In genomic region chr1:134520001-134520721, GRCm38 (mm10) we compare ENCODE assay signal across 22 mouse cellular contexts. TPM values are rescaled to one million over a fixed set of nuclear protein-coding genes. Genes with fewer than 3 reads are reported as not detected.
DNase-seq lines count a peak whose midpoint lies in the region; ATAC-seq and TF ChIP-seq lines count a peak whose summit lies in the region.
"Had no signal": no experiment of that assay in that cellular context is flagged by ENCODE, and none has a peak within 500 bp of the region (broad histone marks: within the 10 kb centered on the region; RNA-seq: fewer than 3 reads in every experiment).

No protein-coding gene starts in this region.

- 31% methylated on average over 8 of the region's 8 CpGs for WGBS in liver, adult 2 months
- 25% methylated on average over 8 of the region's 8 CpGs for WGBS in liver, embryonic 14.5 days (ENCODE audit: insufficient replicate concordance)
- WGBS in small intestine, adult 2 months: 48% methylated on average over 8 of the region's 8 CpGs

- peak; percentile 54 for DNase-seq in MEL (ENCODE audit: low read depth, low spot score)
- DNase-seq in liver, adult 2 months (ENCODE audit: extremely low read depth, low read depth, low spot score): peak; percentile 92
- DNase-seq in liver, embryonic 14.5 days (ENCODE audit: low read depth in 3 of 3, low spot score in 3 of 3): no peak
- no peak for DNase-seq in gastrocnemius, postnatal 4 days (ENCODE audit: low spot score in 2 of 2)
- no peak for DNase-seq in urinary bladder, adult 18-20 months (ENCODE audit: low spot score in 2 of 2)
- DNase-seq in spleen, postnatal 36 days (ENCODE audit: low spot score in 2 of 2): no peak
- DNase-seq: adrenal gland, adult 8-10 months; adrenal gland, postnatal 36 days; cerebellum, adult 2 months; cerebellum, postnatal 10 days; gastrocnemius, postnatal 10 days; heart, adult 2 months had no signal

- no peak for TF ChIP-seq RAD21 in MEL (IDR thresholded peaks at IDR 0.05; ENCODE audit: low read depth, low read length)

- H3K4me1 ChIP-seq in MEL (ENCODE audit: control insufficient read depth in 1 of 2, insufficient read depth in 2 of 2, low read length in 2 of 2): peaks cover 23 to 28% of the 10 kb centered on the region in 2 experiments
- peaks cover 11% of the 10 kb centered on the region for H3K4me1 ChIP-seq in liver, adult 2 months (ENCODE audit: control insufficient read depth, insufficient read depth, low read length)
- peaks cover 19 to 26% of the 10 kb centered on the region in 2 experiments for H3K4me1 ChIP-seq in liver, embryonic 14.5 days (replicated peaks; ENCODE audit: control insufficient read depth in 2 of 2, insufficient read depth in 2 of 2, low read length in 1 of 2)
- H3K4me1 ChIP-seq in small intestine, adult 2 months (ENCODE audit: control insufficient read depth, insufficient read depth, insufficient read length, low read length): peaks cover 27% of the 10 kb centered on the region; the same call in 1 of the 2 replicates

- peak overlapping the region; percentile 42 to 48; a peak in 3 of 4 replicates for H3K4me3 ChIP-seq in MEL (ENCODE audit: control insufficient read depth in 1 of 2, insufficient read depth in 1 of 2, low read depth in 2 of 2, low read length in 2 of 2)
- H3K4me3 ChIP-seq in liver, adult 2 months (ENCODE audit: insufficient read depth, low read depth, low read length): no peak overlapping the region
- H3K4me3 ChIP-seq in liver, embryonic 14.5 days (ENCODE audit: insufficient read depth in 1 of 2, low read depth in 2 of 2, low read length in 2 of 2): no peak overlapping the region
- no peak overlapping the region for H3K4me3 ChIP-seq in small intestine, adult 2 months (ENCODE audit: low read depth, low read length)
- H3K4me3 ChIP-seq: embryonic facial prominence, embryonic 10.5 days; heart, adult 2 months; heart, embryonic 15.5 days; hindbrain, embryonic 10.5 days had no signal

- no peaks in the 10 kb centered on the region for H3K27me3 ChIP-seq in MEL (ENCODE audit: control insufficient read depth in 1 of 2, insufficient read depth in 2 of 2, low read length in 2 of 2)
- no peaks in the 10 kb centered on the region for H3K27me3 ChIP-seq in liver, adult 2 months (ENCODE audit: control insufficient read depth, insufficient read depth, low read length)
- no peaks in the 10 kb centered on the region for H3K27me3 ChIP-seq in liver, embryonic 14.5 days (ENCODE audit: control insufficient read depth, insufficient read depth, low read length)
- H3K27me3 ChIP-seq in small intestine, adult 2 months (ENCODE audit: control insufficient read depth, insufficient read depth, low read length): no peaks in the 10 kb centered on the region
- H3K27me3 ChIP-seq: heart, embryonic 15.5 days had no signal

- no peaks in the 10 kb centered on the region for H3K9me3 ChIP-seq in MEL (replicated peaks; ENCODE audit: insufficient read depth, low read length)
- H3K9me3 ChIP-seq in liver, embryonic 14.5 days (ENCODE audit: control insufficient read depth, low read length): no peaks in the 10 kb centered on the region
- H3K9me3 ChIP-seq: embryonic facial prominence, embryonic 10.5 days; heart, embryonic 15.5 days; hindbrain, embryonic 10.5 days had no signal

- no peaks in the 10 kb centered on the region for H3K79me2 ChIP-seq in MEL (ENCODE audit: control insufficient read depth, insufficient read depth, low read length, poor library complexity)
- no peaks in the 10 kb centered on the region for H3K79me2 ChIP-seq in liver, adult 2 months (ENCODE audit: control insufficient read depth, insufficient read depth, low read length)

- H3K9ac ChIP-seq in MEL (ENCODE audit: control insufficient read depth, low read depth, low read length, poor library complexity, severe bottlenecking): peak overlapping the region; percentile 55
- no peak overlapping the region for H3K9ac ChIP-seq in liver, adult 2 months (ENCODE audit: low read depth, low read length)
- peak overlapping the region; percentile 43 for H3K9ac ChIP-seq in liver, embryonic 14.5 days (replicated peaks)
- H3K9ac ChIP-seq: heart, embryonic 15.5 days; hindbrain, embryonic 14.5 days had no signal

- H3K27ac ChIP-seq in MEL (ENCODE audit: control insufficient read depth, low read depth, low read length): peak overlapping the region; percentile 90
- peak overlapping the region; percentile 52 for H3K27ac ChIP-seq in liver, adult 2 months (replicated peaks; ENCODE audit: insufficient read depth, low read depth, low read length)
- no peak overlapping the region; the same call in 1 of the 2 replicates for H3K27ac ChIP-seq in liver, embryonic 14.5 days
- peak overlapping the region; percentile 92 for H3K27ac ChIP-seq in small intestine, adult 2 months (ENCODE audit: insufficient read depth, low read depth, low read length)
- H3K27ac ChIP-seq: embryonic facial prominence, embryonic 10.5 days; heart, adult 2 months; heart, embryonic 15.5 days; hindbrain, embryonic 10.5 days; hindbrain, embryonic 14.5 days had no signal

- no peak for TF ChIP-seq POLR2A in MEL (IDR thresholded peaks at IDR 0.05; ENCODE audit: control insufficient read depth in 1 of 2, insufficient read depth in 1 of 2, low read depth in 1 of 2, low read length in 2 of 2, poor library complexity in 1 of 2)
- TF ChIP-seq POLR2A in liver, adult 2 months (IDR thresholded peaks at IDR 0.05; ENCODE audit: extremely low read depth, insufficient read depth, low read length): no peak
- TF ChIP-seq POLR2A in small intestine, adult 2 months (IDR thresholded peaks at IDR 0.05; ENCODE audit: low read depth, low read length): no peak

- H3K4me2 ChIP-seq in liver, embryonic 14.5 days (ENCODE audit: low read depth): peak overlapping the region; percentile 24; the same call in 1 of the 2 replicates
- H3K4me2 ChIP-seq: heart, embryonic 11.5 days; heart, embryonic 15.5 days; hindbrain, embryonic 14.5 days had no signal

- TF ChIP-seq EP300 in MEL (IDR thresholded peaks at IDR 0.05; ENCODE audit: low read depth in 1 of 2, low read length in 2 of 2): peak; percentile 95
- TF ChIP-seq EP300 in liver, embryonic 14.5 days (IDR thresholded peaks at IDR 0.05; ENCODE audit: low read depth): 0 out of 2 replicates have a peak, but pooled peaks have one; percentile 28

- peaks cover 0 to 24% of the 10 kb centered on the region in 2 experiments; a peak in 2 of 4 replicates for H3K36me3 ChIP-seq in MEL (ENCODE audit: control insufficient read depth in 1 of 2, insufficient read depth in 2 of 2, low read length in 2 of 2)
- H3K36me3 ChIP-seq in liver, adult 2 months (ENCODE audit: control insufficient read depth, insufficient read depth, low read length): no peaks in the 10 kb centered on the region
- H3K36me3 ChIP-seq in liver, embryonic 14.5 days (replicated peaks; ENCODE audit: control insufficient read depth, insufficient read depth, low read depth): no peaks in the 10 kb centered on the region
- H3K36me3 ChIP-seq in small intestine, adult 2 months (ENCODE audit: control insufficient read depth, insufficient read depth, low read length): no peaks in the 10 kb centered on the region
- H3K36me3 ChIP-seq: embryonic facial prominence, embryonic 10.5 days; heart, embryonic 15.5 days; hindbrain, embryonic 10.5 days had no signal

- ATAC-seq in liver, embryonic 14.5 days (ENCODE audit: insufficient read depth): peak; percentile 34; the same call in 1 of the 2 replicates
- ATAC-seq: forebrain, embryonic 14.5 days had no signal

- TF ChIP-seq CTCF in MEL (IDR thresholded peaks at IDR 0.05 in 2 of 3, conservative IDR thresholded peaks at IDR 0.05 in 1 of 3; ENCODE audit: control insufficient read depth in 1 of 3, insufficient read depth in 1 of 3, low read depth in 2 of 3, low read length in 3 of 3, poor library complexity in 1 of 3, severe bottlenecking in 1 of 3): no peak
- no peak for TF ChIP-seq CTCF in liver, adult 2 months (IDR thresholded peaks at IDR 0.05; ENCODE audit: low read depth, low read length)
- no peak for TF ChIP-seq CTCF in liver, embryonic 14.5 days (IDR thresholded peaks at IDR 0.05; ENCODE audit: low read depth)
- TF ChIP-seq CTCF in small intestine, adult 2 months (IDR thresholded peaks at IDR 0.05; ENCODE audit: extremely low read depth, insufficient read length, insufficient replicate concordance, low read depth, low read length): no peak

TF ChIP-seq in MEL, 35 proteins besides CTCF, POLR2A, EP300 and RAD21 (continues in another document):
- peak; percentile 84 for TF ChIP-seq RCOR1 (IDR thresholded peaks at IDR 0.05; ENCODE audit: low read depth, low read length)
- TF ChIP-seq TAL1 (IDR thresholded peaks at IDR 0.05; ENCODE audit: low read length): peak; percentile 81
- TF ChIP-seq E2F4 (IDR thresholded peaks at IDR 0.05; ENCODE audit: borderline replicate concordance, low read depth, low read length): no peak

RNA-seq across cellular contexts. Expression of gene Rabif, which starts 25.7 kb away (rescaled TPM):
- total RNA-seq in MEL (2012; rRNA removed): 18.5 and 21.5 TPM in 2 replicates
- 10 to 100 TPM in 1 of 2 experiments, not detected in 1; 21.8 TPM for polyA plus RNA-seq in MEL (2012; ENCODE audit: insufficient read depth in 1 of 2, insufficient read length in 2 of 2, low read depth in 1 of 2, low replicate concordance in 2 of 2, missing spikeins in 1 of 2)
- total RNA-seq in liver, adult 2 months (2014; rRNA removed): 5.9 and 6.9 TPM in 2 replicates
- 9.8 and 10.6 TPM in 2 replicates for polyA plus RNA-seq in liver, adult 2 months (2012; rRNA removed)
- 8.9 and 9.7 TPM in 2 replicates for polyA plus RNA-seq in liver, embryonic 14.5 days (2012; rRNA removed)
- 16.8 and 18.2 TPM in 2 replicates for polyA plus RNA-seq in liver, embryonic 14.5 days (2014; fragmentation: Nextera tagmentation; extraction: Ambion mirVana)
- polyA plus RNA-seq in small intestine, adult 2 months (2012; rRNA removed): 5.8 and 8.5 TPM in 2 replicates
- total RNA-seq in gastrocnemius, postnatal 4 days (2021): 10 to 100 TPM; 12.0 to 13.5 TPM

RNA-seq across cellular contexts. Expression of gene Mgat4e, which starts 29.3 kb away (rescaled TPM):
- total RNA-seq in MEL (2012; rRNA removed): 0.08 TPM in 1 of 2 replicates, not detected in the other
- polyA plus RNA-seq in MEL (2012; ENCODE audit: insufficient read depth in 1 of 2, insufficient read length in 2 of 2, low read depth in 1 of 2, low replicate concordance in 2 of 2, missing spikeins in 1 of 2): under 1 TPM in 1 of 2 experiments, not detected in 1; 0.17 TPM
- total RNA-seq in liver, adult 2 months (2014; rRNA removed): not detected in 2 replicates
- not detected in 2 replicates for polyA plus RNA-seq in liver, adult 2 months (2012; rRNA removed)
- not detected in 2 replicates for polyA plus RNA-seq in liver, embryonic 14.5 days (2012; rRNA removed)
- polyA plus RNA-seq in liver, embryonic 14.5 days (2014; fragmentation: Nextera tagmentation; extraction: Ambion mirVana): not detected in 2 replicates
- not detected in 2 replicates for polyA plus RNA-seq in small intestine, adult 2 months (2012; rRNA removed)
- not detected for total RNA-seq in gastrocnemius, postnatal 4 days (2021)
- total RNA-seq: adrenal gland, adult 8-10 months; adrenal gland, postnatal 36 days; gastrocnemius, postnatal 10 days; heart, adult 2 months; heart, postnatal 25 days had no signal
- polyA plus RNA-seq: C2C12; cerebellum, adult 2 months; embryonic facial prominence, embryonic 10.5 days; embryonic facial prominence, embryonic 14.5 days; forebrain, embryonic 14.5 days; heart, adult 2 months; heart, embryonic 11.5 days; heart, embryonic 15.5 days; hindbrain, embryonic 10.5 days; hindbrain, embryonic 14.5 days had no signal

RNA-seq across cellular contexts. Expression of gene Kdm5b, which starts 39.8 kb away (rescaled TPM):
- total RNA-seq in MEL (2012; rRNA removed): 25.5 and 37.7 TPM in 2 replicates
- polyA plus RNA-seq in MEL (2012; ENCODE audit: insufficient read depth in 1 of 2, insufficient read length in 2 of 2, low read depth in 1 of 2, low replicate concordance in 2 of 2, missing spikeins in 1 of 2): 10 to 100 TPM; 31.8 to 48.6 TPM
- 9.2 and 9.3 TPM in 2 replicates for total RNA-seq in liver, adult 2 months (2014; rRNA removed)
- polyA plus RNA-seq in liver, adult 2 months (2012; rRNA removed): 4.0 and 6.8 TPM in 2 replicates
- polyA plus RNA-seq in liver, embryonic 14.5 days (2012; rRNA removed): 1.5 and 1.8 TPM in 2 replicates
- 4.2 and 4.9 TPM in 2 replicates for polyA plus RNA-seq in liver, embryonic 14.5 days (2014; fragmentation: Nextera tagmentation; extraction: Ambion mirVana)
- 3.8 and 10.8 TPM in 2 replicates for polyA plus RNA-seq in small intestine, adult 2 months (2012; rRNA removed)
- 10 to 100 TPM; 32.8 to 37.6 TPM for total RNA-seq in gastrocnemius, postnatal 4 days (2021)

Comparison
In these comparisons a context has a peak if more than half of its experiments do, and no peak if none do; other contexts are left out.
1. DNase-seq: peak in MEL (single experiment) and liver, adult 2 months (single experiment); none in liver, embryonic 14.5 days (0 of 3), gastrocnemius, postnatal 4 days (0 of 2), urinary bladder, adult 18-20 months (0 of 2) and spleen, postnatal 36 days (0 of 2).
2. H3K4me3 ChIP-seq: peak in MEL (2 of 2); none in liver, adult 2 months (single experiment), liver, embryonic 14.5 days (0 of 2) and small intestine, adult 2 months (single experiment).